Mouse (Mus musculus): ENCODE data around the gene Cldn3.
"Not testable (repeated sequence)": the region's sequence is repeated elsewhere in the genome, so short reads cannot be mapped to it uniquely, and the experiment has no call there.

Gene Cldn3

DNA sequence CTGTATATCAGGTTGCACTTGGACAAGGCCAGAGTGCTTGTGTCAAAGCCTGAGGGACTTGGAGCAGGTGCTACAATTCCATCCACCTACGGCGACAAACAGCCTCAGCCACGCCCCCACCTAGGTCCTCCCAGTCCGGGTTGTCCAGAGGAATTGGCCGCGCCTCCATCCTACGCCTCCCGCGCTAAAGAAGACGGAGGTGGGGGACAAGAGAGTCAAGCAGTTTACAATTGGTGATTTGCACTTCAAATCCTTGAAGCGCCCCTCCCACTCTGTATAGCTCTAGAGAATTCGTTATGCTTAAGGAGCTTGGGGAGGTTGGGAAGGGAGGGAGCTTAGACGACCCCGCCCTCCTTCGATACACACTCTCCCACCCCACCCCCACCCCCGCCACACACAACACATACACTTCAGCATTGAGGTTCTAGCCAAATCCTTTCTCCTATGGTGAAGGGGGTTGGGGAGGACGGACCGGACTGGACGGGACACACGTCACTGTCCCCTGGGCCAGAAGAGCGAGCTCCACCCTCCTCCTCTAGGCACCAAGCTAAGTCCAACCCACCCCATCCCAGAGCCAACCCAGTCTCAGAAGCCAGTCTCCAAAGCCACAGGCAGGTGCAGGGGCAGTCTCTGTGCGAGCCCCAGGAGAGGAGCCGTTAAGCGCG, at the start of gene Cldn3:
TSS of gene Cldn3 (plus strand) at position 582 of the 665 bp plus-strand sequence.
- no peak for DNase-seq

DNA sequence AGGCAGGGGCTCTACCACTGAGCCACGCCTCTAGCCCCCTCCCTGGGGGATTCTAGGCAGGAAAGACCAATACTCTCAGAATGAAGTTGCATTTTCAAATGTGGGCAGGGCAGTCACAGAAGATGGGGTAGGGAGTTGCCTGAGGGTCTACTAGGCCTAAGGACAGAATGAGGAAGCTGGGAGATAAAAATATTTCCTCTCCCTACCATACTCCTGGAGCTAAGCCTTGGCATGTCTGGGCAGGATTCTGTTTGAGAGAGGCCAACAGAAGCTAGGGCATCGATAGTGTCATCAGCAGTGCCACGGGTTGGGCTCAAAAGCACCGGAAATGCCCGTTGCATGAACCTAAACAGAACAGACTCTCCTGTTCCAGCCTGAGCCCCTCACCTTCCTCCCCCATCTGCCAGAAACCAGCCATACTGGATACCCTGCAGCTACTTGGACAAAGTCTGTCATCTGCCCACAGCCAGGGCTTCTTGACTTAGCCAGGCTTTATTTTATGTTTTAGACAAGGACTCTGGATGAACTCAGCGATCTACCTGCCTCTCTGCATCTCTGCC, 49.3 kb upstream of the Cldn3 start:
- no peak for DNase-seq

DNA sequence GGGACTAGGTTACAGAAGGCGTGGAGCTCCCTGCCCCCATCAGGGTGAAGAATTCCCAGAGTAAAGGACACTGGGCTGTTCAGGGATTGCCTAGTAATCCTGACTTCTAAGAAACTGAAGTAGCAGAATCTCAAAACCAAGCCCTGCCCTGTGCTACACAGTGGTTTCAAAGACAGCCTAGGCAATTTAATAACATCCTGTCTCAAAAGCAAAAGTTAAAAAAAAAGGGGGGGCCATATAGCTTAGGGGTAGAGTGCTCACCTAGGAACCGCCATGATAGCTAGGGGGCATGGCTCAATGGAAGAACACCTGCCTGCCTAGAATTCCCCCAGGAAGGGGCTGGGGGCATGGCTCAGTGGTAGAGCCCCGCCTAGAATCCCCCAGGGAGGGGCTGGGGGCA, 46.9 kb upstream of the Cldn3 start:
- DNase-seq, result no peak

GRCm38 (mm10) chr5:134939554-134939953, 46.5 kb upstream of the Cldn3 start:
- not testable (repeated sequence) for DNase-seq

DNA sequence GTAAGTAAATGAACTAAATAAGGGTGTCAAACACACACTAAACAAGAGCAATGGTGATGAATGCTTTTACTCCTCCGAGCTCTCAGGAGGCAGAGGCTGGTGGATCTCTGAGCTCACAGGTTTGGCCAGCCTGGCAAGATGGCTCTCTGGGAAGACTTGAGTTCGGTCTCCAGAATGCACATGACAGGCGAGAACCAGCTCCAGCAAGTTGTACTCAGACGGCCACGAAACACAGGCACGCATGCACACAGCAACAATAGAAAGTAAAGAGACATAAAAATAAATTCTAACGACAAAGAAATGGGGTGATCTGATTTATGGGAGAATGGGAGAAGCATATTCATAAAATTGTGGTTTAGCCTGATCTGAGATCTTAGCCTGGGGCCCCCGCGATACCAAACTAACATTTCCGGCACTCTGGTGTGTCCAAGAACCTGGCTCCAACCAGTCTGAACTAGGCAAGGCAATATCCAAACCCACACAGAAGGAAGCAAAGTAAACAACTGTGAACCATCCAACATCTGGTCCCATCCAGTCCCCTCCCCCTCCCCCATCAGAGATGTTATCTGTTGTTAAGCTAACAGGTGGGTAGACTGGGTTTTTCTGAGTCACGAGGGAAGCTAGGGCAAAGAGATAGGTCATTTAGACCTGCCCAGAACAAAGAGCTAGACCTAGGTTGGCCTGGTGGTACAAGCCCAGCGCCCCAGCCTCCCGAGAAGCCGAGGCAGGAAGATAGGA, 44.4 kb upstream of the Cldn3 start:
- DNase-seq, result no peak

DNA sequence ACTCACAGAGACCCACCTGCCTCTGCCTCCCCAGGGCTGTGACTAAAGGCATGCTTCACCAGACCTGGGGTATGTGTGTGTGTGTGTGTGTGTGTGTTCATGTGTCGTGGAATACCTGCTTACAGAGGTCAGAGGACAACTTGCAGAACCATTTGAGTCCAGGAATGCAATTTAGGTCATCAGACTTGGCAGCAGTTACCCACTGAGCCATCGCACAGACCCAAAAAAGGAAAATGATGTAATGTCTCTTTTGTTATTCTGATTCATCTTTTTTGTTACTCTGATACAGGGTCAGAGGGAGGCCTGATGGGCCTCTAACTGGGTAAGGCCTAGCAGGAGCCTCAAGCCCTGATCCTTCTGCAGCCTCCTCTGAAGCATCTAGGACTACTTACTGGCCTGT, 43.3 kb upstream of the Cldn3 start:
- DNase-seq, result no peak

DNA sequence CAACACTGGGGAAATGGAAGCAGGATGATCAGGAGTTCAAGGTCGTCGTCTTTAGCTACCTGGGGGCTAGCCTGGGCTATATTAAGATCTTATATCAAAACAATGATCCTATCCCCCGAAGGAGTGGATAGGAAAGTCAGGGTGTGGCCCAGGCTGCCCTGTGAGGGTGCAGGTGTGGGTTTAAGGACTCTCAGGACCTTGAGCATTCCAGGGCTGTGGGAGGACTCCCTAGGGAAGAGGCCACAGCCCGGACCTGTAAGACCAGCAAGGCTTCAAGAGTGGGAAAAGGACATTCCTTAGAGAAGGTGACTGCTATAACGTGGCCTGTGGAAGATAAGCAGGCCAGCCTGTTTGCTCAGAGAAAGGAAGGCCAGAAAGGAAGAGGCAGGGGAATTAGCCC, 41.8 kb upstream of the Cldn3 start:
- DNase-seq, result no peak

- DNase-seq, result no peak
Observed at GRCm38 (mm10) chr5:134945266-134945959, 40.6 kb upstream of the Cldn3 start.

DNA sequence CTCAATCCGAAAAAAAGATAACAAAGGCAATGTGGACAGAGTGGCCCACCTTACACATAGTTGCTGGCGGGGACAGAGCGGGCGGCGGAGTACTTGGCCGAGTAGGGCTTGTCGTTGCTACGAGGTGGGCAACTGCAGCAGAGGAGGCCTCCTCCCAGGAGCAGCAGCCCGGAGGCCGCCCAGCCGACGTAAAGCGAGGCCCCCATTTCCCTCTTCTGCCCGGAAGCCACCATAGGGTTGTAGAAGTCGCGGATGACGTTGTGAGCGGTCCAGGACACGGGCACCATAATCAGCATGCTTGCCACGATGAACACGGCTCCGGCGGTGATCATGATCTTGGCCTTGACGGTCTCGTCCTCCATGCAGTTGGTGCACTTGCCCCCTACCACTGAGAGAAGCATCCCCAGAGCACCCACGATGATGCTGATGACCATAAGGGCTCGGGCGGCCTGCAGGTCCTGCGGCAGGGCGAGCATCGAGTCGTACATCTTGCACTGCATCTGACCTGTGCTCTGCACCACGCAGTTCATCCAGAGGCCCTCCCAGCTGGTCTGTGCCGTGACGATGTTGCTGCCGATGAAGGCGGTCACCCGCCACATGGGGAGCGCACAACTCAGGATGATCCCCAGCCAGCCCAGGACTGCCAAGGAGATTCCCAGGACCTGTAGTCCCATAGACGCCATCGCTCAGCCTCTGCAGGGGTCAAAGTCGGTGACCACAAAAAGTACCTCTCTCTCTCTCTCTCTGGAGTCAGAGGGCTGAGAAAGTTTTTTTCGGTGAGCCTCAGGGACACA, 39.8 kb upstream of the Cldn3 start:
- no peak for DNase-seq

GRCm38 (mm10) chr5:134946857-134947255, 39.2 kb upstream of the Cldn3 start, which contains the start of gene Cldn4:
Cldn4 (minus strand) TSS chr5:134946934.
- no peak for DNase-seq

DNA sequence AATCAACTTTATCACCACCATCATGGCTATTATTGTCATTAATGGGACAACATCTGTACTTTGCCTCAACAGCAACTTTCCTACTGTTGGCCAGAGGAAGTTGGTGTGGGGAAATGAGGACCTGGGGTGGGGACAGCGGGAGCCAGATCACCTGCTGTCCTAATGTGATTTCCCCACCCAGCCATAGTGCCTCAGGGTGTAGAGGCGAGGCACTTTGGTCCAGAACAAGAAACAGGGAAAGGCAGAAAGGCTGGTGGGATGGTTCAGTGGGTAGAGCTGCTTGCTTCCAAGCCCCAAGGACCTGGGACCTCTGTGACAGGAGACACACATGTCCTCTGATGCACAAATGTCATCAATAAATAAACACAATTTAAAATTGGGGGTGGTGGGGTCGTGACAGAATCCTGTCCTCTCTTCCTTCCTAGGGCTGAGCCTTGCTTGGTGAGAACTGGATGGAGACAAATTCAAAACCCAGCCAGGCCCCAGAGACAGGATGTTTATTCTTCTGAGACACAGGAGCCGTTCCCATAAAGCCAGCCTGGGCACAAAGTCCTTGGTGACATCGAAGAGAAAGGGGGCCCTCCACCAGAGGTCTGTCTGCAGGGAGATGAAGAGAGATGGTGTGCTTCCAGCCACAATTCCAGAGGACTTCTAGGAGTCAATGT, 38.5 kb upstream of the Cldn3 start:
- no peak for DNase-seq

- no peak for DNase-seq
Observed at GRCm38 (mm10) chr5:134948085-134948439, 38.0 kb upstream of the Cldn3 start.

DNA sequence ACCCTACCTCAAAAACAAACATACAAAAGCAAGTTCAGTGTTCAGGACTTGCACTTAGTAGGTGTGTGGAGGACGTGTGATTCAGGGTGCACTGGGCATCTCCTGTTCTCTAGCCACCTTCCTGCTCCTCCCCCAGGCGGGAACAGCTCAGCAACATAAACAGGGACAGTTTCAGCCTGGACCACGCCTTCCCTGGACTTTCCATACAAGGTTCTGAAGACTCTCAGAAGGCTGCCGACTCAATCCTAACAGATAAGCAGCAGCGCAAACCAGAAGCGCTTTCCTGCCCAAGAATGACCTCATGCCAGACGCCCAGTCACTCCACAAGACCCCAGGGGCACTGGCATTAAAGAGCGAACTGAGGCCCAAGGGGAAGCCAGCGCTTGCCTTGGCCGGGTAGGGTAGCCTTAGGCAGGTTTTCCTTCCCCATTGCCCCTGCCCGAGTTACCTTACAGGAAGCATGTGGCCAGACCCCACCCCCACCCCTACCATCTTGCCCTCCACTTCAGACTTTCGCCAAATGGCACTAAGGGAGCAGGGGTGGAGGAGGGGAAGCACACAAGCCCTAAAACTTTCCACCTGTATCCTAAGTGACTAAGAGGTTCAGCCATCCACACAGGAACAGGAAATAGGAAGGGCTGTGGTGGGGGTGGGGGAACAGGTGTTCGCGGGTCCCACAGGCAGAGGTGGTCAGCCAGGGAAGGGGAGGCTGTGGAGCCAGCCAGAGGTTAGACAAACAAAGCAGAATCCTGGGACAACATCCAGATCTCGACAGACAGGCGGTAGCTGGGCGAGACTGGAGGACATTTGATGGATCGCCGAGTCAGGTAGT, 34.7 kb upstream of the Cldn3 start:
- DNase-seq, result no peak

DNA sequence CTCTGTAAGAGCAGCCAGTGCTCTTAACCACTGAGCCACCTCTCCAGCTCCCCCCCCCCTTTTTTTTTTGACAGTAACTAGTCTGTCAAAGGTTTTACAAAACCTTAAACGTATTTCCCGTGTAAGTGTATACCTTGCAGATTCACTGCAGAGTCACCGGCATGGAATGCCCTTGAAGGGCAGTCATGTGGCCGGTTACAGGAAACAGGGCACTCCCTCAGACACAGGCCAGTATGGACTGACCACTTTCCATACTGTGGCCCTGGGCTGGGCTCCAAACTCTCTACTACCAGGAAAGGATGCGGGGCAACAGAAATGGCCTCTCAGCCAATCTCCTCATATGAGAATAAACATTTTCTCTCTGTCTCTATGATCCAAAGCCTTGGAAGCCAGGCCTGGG, 30.5 kb upstream of the Cldn3 start:
- no peak for DNase-seq

DNA sequence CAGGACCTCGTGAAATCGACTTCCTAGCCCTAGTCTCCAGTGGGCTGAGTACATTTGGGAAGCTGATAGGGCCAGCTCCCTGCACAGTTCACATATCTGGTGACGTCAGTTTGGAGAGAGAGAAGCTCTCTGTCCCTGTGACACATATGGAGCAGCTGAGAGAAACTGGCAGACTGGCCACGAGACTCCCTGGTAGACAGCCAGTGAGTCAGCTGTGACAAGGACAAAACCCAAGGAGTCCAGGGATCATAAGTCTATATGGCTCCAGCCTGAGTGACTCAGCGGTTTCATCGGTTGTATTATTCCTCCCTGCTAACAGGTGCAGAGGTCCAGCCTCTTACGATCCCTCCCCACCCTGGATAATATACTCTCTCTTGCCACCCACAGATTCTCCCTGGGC, 26.9 kb upstream of the Cldn3 start:
- no peak for DNase-seq

DNA sequence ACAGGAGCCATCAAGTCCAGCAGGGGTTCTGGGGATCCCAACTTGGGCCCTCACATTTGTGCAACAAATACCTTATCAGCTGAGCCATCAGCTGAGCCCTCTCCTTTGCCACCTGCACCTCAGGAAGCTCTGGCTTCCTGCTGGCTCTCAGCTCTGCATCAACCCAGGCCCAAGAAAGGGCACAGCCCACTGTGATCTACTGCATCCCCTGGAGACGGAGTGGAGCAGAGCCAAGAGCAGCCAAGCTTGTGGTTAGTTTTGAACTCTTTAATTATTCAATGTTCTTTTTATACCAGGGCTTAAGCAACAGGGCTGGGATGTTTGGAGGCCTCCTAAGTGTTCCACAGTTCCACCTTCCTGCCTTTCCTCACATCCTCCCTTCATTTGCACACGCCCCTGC, 25.6 kb upstream of the Cldn3 start:
- DNase-seq, result no peak

DNA sequence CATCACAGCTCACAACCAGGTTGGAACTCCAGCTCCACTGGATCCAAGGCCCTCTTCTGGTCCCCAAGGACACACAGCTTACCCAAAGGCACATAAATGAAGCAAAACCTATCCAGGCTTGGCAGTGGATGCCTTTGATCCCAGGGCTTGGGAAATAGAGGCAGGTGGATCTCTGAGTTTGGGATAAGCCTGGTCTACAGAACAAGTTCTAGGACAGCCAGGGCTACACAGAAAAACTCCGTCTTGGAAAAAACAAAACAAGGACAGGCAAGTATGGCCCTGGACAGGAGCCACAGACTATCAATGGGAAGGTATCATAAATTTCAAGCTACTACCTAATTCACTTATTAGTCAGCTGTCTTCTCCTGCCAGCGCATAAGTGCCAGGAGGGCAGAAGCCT, 24.5 kb upstream of the Cldn3 start:
- no peak for DNase-seq

- no peak for DNase-seq
Observed at GRCm38 (mm10) chr5:134963546-134963945, 22.5 kb upstream of the Cldn3 start.

DNA sequence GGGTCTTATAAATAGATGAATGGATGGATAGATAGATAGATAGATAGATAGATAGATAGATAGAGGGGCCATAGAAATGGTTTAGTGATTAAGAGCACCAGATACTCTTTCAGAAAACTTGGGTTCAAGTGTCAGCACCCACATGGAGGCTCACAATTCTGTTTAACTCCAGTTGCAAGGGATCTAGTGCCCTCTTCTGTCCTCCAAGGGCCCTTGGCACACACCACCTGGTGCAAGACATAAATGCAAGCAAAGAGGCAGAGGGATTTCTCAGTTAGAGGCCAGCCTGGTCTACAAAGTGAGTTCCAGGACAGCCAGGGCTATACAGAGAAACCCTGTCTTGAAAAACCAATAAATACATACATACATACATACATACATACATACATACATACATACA, 21.4 kb upstream of the Cldn3 start:
- DNase-seq, result not testable (repeated sequence)

GRCm38 (mm10) chr5:134965473-134965851, 20.6 kb upstream of the Cldn3 start:
- DNase-seq, result peak; percentile 60

Measured in cerebellum, adult 8-10 months (tissue).